Mouse (Mus musculus) embryonic fibroblast, embryonic 13.5 days (primary cell): ENCODE data around the gene Kat7.

Experiments
- CTCF ChIP-seq: IDR thresholded peaks from 2 replicates; pipeline ENCODE4 v1.5.1; 2011; ENCODE audit warnings: mild to moderate bottlenecking, control low read depth, low read length, moderate library complexity, borderline replicate concordance; ENCODE audit not compliant: insufficient read depth
- POLR2A ChIP-seq: IDR thresholded peaks from 2 replicates; pipeline ENCODE4 v1.6.1; 2011; ENCODE audit warnings: low read depth, mild to moderate bottlenecking, control low read depth, low read length, moderate library complexity

DNA sequence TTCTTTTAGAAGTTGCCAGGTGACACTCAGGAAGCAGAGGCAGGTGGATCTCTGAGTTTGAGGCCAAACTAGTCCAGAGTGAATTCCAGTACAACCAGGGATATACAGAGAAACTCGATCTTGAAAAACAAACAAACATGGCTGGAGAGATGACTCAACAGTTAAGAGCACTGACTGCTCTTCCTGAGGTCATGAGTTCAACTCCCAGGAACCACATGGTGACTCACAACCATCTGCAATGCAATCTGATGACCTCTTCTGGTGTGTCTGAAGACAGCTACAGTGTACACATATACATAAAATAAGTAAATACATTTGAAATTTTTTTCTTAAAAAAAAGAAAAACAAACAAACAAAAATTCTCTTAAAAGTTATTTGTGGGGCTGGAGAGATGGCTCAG lies 20.6 kb upstream of the Kat7 start:
- no peak for TF ChIP-seq POLR2A
- TF ChIP-seq CTCF = no peak
